Mouse (Mus musculus) ZHBTc4 (cell line): ENCODE measurements around the gene Fhit.

ENCODE experiments used
- DNase-seq: peaks from one replicate; pipeline ENCODE4 v3.0.0-alpha.2; 2011; ENCODE audit warnings: low read depth, low spot score

Gene Fhit

GRCm38 (mm10) chr14:10366808-10367207, 795.0 kb downstream of the Fhit start:
- DNase-seq, result no peak

- no peak for DNase-seq
Measured at GRCm38 (mm10) chr14:10364281-10364680, 797.6 kb downstream of the Fhit start.

- no peak for DNase-seq
Measured at GRCm38 (mm10) chr14:10363306-10363705, 798.5 kb downstream of the Fhit start.

- no peak for DNase-seq
Measured at GRCm38 (mm10) chr14:10345905-10346304, 815.9 kb downstream of the Fhit start.

GRCm38 (mm10) chr14:10344064-10344463, 817.8 kb downstream of the Fhit start:
- no peak for DNase-seq

GRCm38 (mm10) chr14:10316764-10317163, 845.1 kb downstream of the Fhit start:
- DNase-seq, result no peak

GRCm38 (mm10) chr14:10312190-10312589, 849.6 kb downstream of the Fhit start:
- no peak for DNase-seq

- no peak for DNase-seq
Measured at GRCm38 (mm10) chr14:10305286-10305685, 856.5 kb downstream of the Fhit start.

- DNase-seq, result no peak
Measured at GRCm38 (mm10) chr14:10301497-10301896, 860.3 kb downstream of the Fhit start.

- no peak for DNase-seq
Measured at GRCm38 (mm10) chr14:10300914-10301313, 860.9 kb downstream of the Fhit start.

GRCm38 (mm10) chr14:10299030-10299429, 862.8 kb downstream of the Fhit start:
- DNase-seq, result no peak

- no peak for DNase-seq
Measured at GRCm38 (mm10) chr14:10289043-10289442, 872.8 kb downstream of the Fhit start.

- DNase-seq, result no peak
Measured at GRCm38 (mm10) chr14:10286027-10286426, 875.8 kb downstream of the Fhit start.

GRCm38 (mm10) chr14:10228708-10229107, 933.1 kb downstream of the Fhit start:
- no peak for DNase-seq

- DNase-seq, result no peak
Measured at GRCm38 (mm10) chr14:10221847-10222246, 940.0 kb downstream of the Fhit start.

- no peak for DNase-seq
Measured at GRCm38 (mm10) chr14:10213216-10213615, 948.6 kb downstream of the Fhit start.

- no peak for DNase-seq
Measured at GRCm38 (mm10) chr14:10211184-10211583, 950.7 kb downstream of the Fhit start.

- no peak for DNase-seq
Measured at GRCm38 (mm10) chr14:10209007-10209406, 952.8 kb downstream of the Fhit start.

GRCm38 (mm10) chr14:10205699-10206098, 956.1 kb downstream of the Fhit start:
- DNase-seq, result no peak

GRCm38 (mm10) chr14:10205290-10205689, 956.5 kb downstream of the Fhit start:
- no peak for DNase-seq

- no peak for DNase-seq
Measured at GRCm38 (mm10) chr14:10194130-10194529, 967.7 kb downstream of the Fhit start.

- no peak for DNase-seq
Measured at GRCm38 (mm10) chr14:10171761-10172160, 990.1 kb downstream of the Fhit start.

- no peak for DNase-seq
Measured at GRCm38 (mm10) chr14:10166641-10167429, 995.0 kb downstream of the Fhit start.

GRCm38 (mm10) chr14:10149872-10150271, 1012.0 kb downstream of the Fhit start:
- DNase-seq, result no peak
